Mouse (Mus musculus) lung, postnatal 36 days (tissue): Measurements from ENCODE around the gene Olfr938.

ENCODE experiments used
- DNase-seq: peaks from one replicate; pipeline ENCODE4 v3.0.0; 2022; ENCODE audit warnings: mixed read lengths

Gene Olfr938

DNA sequence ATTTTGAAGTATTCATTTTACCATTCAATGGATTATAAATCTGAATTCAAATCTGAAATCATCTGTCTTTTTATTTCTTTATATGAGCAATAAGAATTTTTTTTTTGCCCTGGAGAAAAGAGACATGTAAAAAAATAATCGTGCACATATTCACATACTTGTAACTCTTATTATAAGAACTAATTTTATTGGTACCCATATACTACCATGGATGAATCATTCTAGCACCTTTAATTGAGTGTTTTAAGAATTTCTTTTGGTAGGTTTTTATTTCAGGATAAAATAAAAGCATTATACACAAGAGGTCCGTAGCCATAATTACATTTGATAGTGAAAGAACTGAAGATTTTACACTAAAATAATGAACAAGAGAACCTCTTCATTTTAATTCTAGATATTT is at the start of gene Olfr938:
Gene Olfr938 (minus strand): TSS at position 101 of the 400 bp plus-strand sequence.
- DNase-seq = no peak

DNA sequence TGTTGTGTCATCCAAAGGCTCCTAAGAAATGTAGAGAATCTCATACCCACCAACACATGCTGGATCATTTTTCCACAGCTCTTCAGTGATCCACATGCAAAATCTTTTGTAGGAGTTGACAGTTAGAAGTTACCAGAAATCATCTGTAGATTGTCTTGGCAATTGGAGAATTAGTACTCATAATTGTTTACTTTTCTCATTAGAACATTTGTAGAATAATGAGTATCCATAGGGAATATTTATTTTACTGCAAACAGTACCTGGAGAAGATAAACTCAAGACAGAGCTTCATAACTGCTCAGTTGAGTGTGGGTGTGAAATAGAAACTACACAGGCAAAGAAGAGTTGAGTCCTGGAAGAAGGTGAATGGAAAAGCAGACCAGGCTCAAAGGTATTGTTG is 49.1 kb upstream of the Olfr938 start, which contains the start of gene Olfr27:
Gene Olfr27 (plus strand): TSS at position 301 of the 400 bp plus-strand sequence.
- no peak for DNase-seq

DNA sequence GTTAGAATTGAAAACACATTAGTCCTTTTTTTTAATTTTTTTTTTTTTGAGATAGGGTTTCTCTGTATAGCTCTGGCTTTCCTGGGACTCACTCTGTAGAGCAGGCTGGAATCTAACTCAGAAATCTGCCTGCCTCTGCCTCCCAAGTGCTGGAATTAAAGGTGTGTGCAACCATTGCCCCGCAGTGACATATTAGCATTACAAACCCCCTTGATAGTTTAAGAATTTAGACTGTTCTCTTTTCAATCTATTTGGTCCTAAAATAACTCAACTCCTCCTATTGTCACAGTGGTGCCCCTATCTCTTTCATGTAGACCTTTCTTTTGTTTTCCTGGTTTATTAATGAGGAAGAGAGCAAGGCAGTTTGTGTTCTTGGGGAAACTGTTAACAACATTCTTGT is 48.6 kb upstream of the Olfr938 start:
- no peak for DNase-seq

DNA sequence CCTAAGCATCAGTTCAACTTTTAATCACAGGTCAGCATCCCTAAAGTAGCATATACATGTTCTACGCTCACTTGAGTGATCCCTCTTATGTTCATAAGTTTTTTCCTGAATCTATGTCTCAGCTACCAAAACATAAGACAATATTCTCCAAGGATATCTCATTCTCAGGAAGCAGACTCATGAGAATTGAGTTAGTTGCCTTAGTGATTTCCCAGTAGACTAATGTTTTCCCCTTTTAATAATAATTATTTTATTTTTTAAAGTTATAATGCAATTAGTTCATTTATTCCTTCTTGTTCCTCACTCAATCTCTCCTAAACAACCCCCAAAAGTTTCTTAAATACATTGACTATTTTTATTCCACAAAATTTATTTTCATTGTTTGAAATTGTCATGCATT is 13.8 kb downstream of the Olfr938 start, which contains the start of gene Olfr937:
Gene Olfr937 (minus strand): TSS at position 101 of the 400 bp plus-strand sequence.
- DNase-seq = no peak
